In the genomic region with DNA sequence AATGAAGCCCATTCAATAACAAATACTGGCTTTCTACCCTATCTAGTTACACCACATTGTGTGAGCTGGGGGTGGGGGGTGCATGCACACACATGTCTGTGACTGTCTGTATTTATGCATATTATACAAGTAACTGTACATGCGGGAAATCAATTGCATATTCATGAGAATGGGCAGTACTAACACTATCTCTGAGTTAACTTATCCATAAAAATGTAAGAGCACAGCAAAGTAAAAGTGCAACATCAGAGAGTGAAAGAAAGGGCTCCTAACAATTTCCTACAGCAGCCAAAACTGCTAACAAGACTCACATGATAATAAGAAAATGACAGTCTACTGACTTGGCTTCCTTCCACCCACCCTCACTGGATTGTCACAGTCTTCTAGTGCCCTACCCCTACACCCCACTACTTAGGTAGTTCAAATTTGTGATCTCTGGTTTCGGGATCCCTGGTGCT, we compare ENCODE assay signal across 21 mouse cellular contexts.
A peak's percentile ranks its signal among the peaks of the same experiment; 100 is the strongest.
DNase-seq lines count a peak whose midpoint lies in the region; ATAC-seq lines count a peak whose summit lies in the region.
"Had no signal": no experiment of that assay in that cellular context is flagged by ENCODE, and none has a peak within 500 bp of the region (broad histone marks: within the 10 kb centered on the region; RNA-seq: fewer than 3 reads in every experiment).

No protein-coding gene starts in this region.

- no peaks in the 10 kb centered on the region for H3K36me3 ChIP-seq in midbrain, embryonic 10.5 days
- H3K36me3 ChIP-seq in midbrain, embryonic 13.5 days, result no peaks in the 10 kb centered on the region
- H3K36me3 ChIP-seq in liver, embryonic 15.5 days (replicated peaks), result no peaks in the 10 kb centered on the region
- H3K36me3 ChIP-seq in kidney, embryonic 14.5 days (ENCODE audit: control insufficient read depth, insufficient read depth, low read length), result no peaks in the 10 kb centered on the region
- H3K36me3 ChIP-seq: heart, embryonic 15.5 days; hindbrain, embryonic 12.5 days; intestine, embryonic 15.5 days; neural tube, embryonic 12.5 days had no signal

- no peak overlapping the region for H3K4me3 ChIP-seq in midbrain, embryonic 10.5 days
- no peak overlapping the region for H3K4me3 ChIP-seq in midbrain, embryonic 13.5 days (replicated peaks)
- H3K4me3 ChIP-seq in liver, embryonic 15.5 days (replicated peaks), result no peak overlapping the region
- H3K4me3 ChIP-seq in kidney, embryonic 14.5 days (ENCODE audit: low read length), result no peak overlapping the region
- H3K4me3 ChIP-seq: heart, embryonic 15.5 days; hindbrain, embryonic 12.5 days; intestine, embryonic 15.5 days; left cerebral cortex, adult 2 months; neural tube, embryonic 12.5 days had no signal

- peaks cover 29% of the 10 kb centered on the region for H3K4me1 ChIP-seq in midbrain, embryonic 10.5 days
- peaks cover 19% of the 10 kb centered on the region for H3K4me1 ChIP-seq in midbrain, embryonic 13.5 days (replicated peaks)
- H3K4me1 ChIP-seq in liver, embryonic 15.5 days (replicated peaks), result peaks cover 23% of the 10 kb centered on the region
- H3K4me1 ChIP-seq in kidney, embryonic 14.5 days (ENCODE audit: control insufficient read depth, insufficient read depth, low read length), result peaks cover 7% of the 10 kb centered on the region; the same call in 1 of the 2 replicates
- H3K4me1 ChIP-seq: intestine, embryonic 15.5 days; neural tube, embryonic 12.5 days had no signal

- no peaks in the 10 kb centered on the region for H3K27me3 ChIP-seq in midbrain, embryonic 10.5 days (ENCODE audit: low read depth, poor library complexity, severe bottlenecking)
- H3K27me3 ChIP-seq in midbrain, embryonic 13.5 days, result no peaks in the 10 kb centered on the region
- H3K27me3 ChIP-seq in liver, embryonic 15.5 days, result no peaks in the 10 kb centered on the region
- H3K27me3 ChIP-seq in kidney, embryonic 14.5 days (ENCODE audit: control insufficient read depth, insufficient read depth, low read length), result no peaks in the 10 kb centered on the region
- H3K27me3 ChIP-seq: heart, embryonic 15.5 days; hindbrain, embryonic 12.5 days; intestine, embryonic 15.5 days; neural tube, embryonic 12.5 days had no signal

- DNase-seq in midbrain, embryonic 10.5 days (ENCODE audit: low spot score), result no peak
- DNase-seq in embryo, embryonic 10 days (ENCODE audit: low spot score), result no peak
- no peak for DNase-seq in kidney, postnatal 10 days
- DNase-seq: adrenal gland, adult 2 months; cerebellum, adult 18-20 months; gastrocnemius, postnatal 10 days; heart, adult 18-20 months; lung, embryonic 14.5 days; spleen, adult 18-20 months; thymus, adult 18-20 months had no signal

- no peaks in the 10 kb centered on the region for H3K9me3 ChIP-seq in midbrain, embryonic 10.5 days (replicated peaks)
- H3K9me3 ChIP-seq in midbrain, embryonic 13.5 days, result no peaks in the 10 kb centered on the region
- H3K9me3 ChIP-seq in liver, embryonic 15.5 days (replicated peaks), result no peaks in the 10 kb centered on the region
- no peaks in the 10 kb centered on the region for H3K9me3 ChIP-seq in kidney, embryonic 14.5 days (ENCODE audit: control insufficient read depth, low read length)
- H3K9me3 ChIP-seq: heart, embryonic 15.5 days; hindbrain, embryonic 12.5 days; intestine, embryonic 15.5 days; neural tube, embryonic 12.5 days had no signal

- 81% methylated on average over 2 of the region's 2 CpGs for WGBS in midbrain, embryonic 10.5 days
- WGBS in midbrain, embryonic 13.5 days, result 67% methylated on average over 2 of the region's 2 CpGs
- WGBS in liver, embryonic 15.5 days (ENCODE audit: insufficient replicate concordance), result 26% methylated on average over 2 of the region's 2 CpGs
- 81% methylated on average over 2 of the region's 2 CpGs for WGBS in kidney, embryonic 14.5 days

- no peak overlapping the region for H3K9ac ChIP-seq in midbrain, embryonic 13.5 days (replicated peaks)
- no peak overlapping the region for H3K9ac ChIP-seq in liver, embryonic 15.5 days
- no peak overlapping the region for H3K9ac ChIP-seq in kidney, embryonic 14.5 days (ENCODE audit: low read depth, low read length)
- H3K9ac ChIP-seq: heart, embryonic 15.5 days; hindbrain, embryonic 12.5 days; intestine, embryonic 15.5 days; lung, embryonic 14.5 days; neural tube, embryonic 12.5 days had no signal

- H3K4me2 ChIP-seq in midbrain, embryonic 13.5 days (replicated peaks), result no peak overlapping the region
- H3K4me2 ChIP-seq in liver, embryonic 15.5 days, result peak overlapping the region; percentile 42
- H3K4me2 ChIP-seq in kidney, embryonic 14.5 days (replicated peaks; ENCODE audit: low read depth, low read length), result no peak overlapping the region
- H3K4me2 ChIP-seq: heart, embryonic 15.5 days; hindbrain, embryonic 12.5 days; intestine, embryonic 15.5 days; lung, embryonic 14.5 days; neural tube, embryonic 12.5 days had no signal

- ATAC-seq in midbrain, embryonic 13.5 days, result no peak
- peak; percentile 49 for ATAC-seq in erythroblast, adult 5-6 weeks (replicated peaks; ENCODE audit: low FRiP score, poor library complexity, severe bottlenecking)
- peak; percentile 71 for ATAC-seq in liver, embryonic 15.5 days (ENCODE audit: insufficient read depth)
- ATAC-seq in kidney, embryonic 14.5 days (ENCODE audit: low FRiP score, low TSS enrichment), result no peak
- ATAC-seq: intestine, embryonic 15.5 days had no signal

- H3K27ac ChIP-seq in midbrain, embryonic 10.5 days (replicated peaks), result 0 out of 2 replicates have a peak overlapping the region, but pooled peaks have one; percentile 24
- no peak overlapping the region for H3K27ac ChIP-seq in midbrain, embryonic 13.5 days
- peak overlapping the region; percentile 59 for H3K27ac ChIP-seq in liver, embryonic 15.5 days (replicated peaks)
- no peak overlapping the region for H3K27ac ChIP-seq in kidney, embryonic 14.5 days (ENCODE audit: low read depth, low read length)
- H3K27ac ChIP-seq: heart, embryonic 15.5 days; hindbrain, embryonic 12.5 days; intestine, embryonic 15.5 days; kidney, postnatal 0 days; left cerebral cortex, adult 2 months; macrophage; neural tube, embryonic 12.5 days had no signal

Comparison
In these comparisons a context has a peak if more than half of its experiments do, and no peak if none do; other contexts are left out.
1. H3K27ac ChIP-seq: peak in midbrain, embryonic 10.5 days (single experiment) and liver, embryonic 15.5 days (single experiment); none in midbrain, embryonic 13.5 days (single experiment) and kidney, embryonic 14.5 days (single experiment).
2. ATAC-seq: peak in erythroblast, adult 5-6 weeks (single experiment) and liver, embryonic 15.5 days (single experiment); none in midbrain, embryonic 13.5 days (single experiment) and kidney, embryonic 14.5 days (single experiment).